Mouse (Mus musculus) urinary bladder, postnatal 4 days (tissue): ENCODE results near the gene Snx29.

Experiments
- DNase-seq, 2 experiments: peaks; one replicate each; pipeline ENCODE4 v3.0.0; 2021 to 2022; ENCODE audit warnings: low spot score in 2 of 2

The Snx29 gene

GRCm38 (mm10) chr16:11729815-11730214, 407.1 kb downstream of the Snx29 start:
- DNase-seq, result peak in 1 of 2 experiments; percentile 35

GRCm38 (mm10) chr16:11731014-11731535, 408.4 kb downstream of the Snx29 start:
- DNase-seq, result peak in 1 of 2 experiments; percentile 50

GRCm38 (mm10) chr16:11738341-11738740, 415.6 kb downstream of the Snx29 start:
- DNase-seq, result peak in 1 of 2 experiments; percentile 56

GRCm38 (mm10) chr16:11741951-11742350, 419.2 kb downstream of the Snx29 start:
- DNase-seq, result peak in 1 of 2 experiments; percentile 2

DNA sequence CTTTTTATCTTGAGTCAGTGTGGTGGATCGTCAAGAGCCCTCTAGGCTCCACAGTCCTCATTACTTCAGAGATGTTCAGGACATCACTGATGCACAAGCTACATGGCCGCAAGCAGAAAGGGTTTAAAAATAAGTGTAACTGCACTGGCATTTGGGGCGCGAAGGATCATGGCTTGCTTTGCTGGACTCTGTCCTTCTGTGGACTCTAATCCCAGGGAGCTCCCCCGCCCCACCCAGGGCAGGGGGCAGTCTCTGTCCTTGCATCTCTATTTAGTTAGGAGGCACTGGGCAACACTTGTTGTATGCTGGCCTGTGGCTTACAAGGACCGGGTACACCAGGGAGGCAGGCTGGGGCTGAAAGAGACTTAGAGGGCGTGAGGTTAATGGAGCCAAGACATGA, 419.6 kb downstream of the Snx29 start:
- peak in 1 of 2 experiments; percentile 51 for DNase-seq

GRCm38 (mm10) chr16:11743013-11743412, 420.3 kb downstream of the Snx29 start:
- DNase-seq, result peak in 1 of 2 experiments; percentile 29

DNA sequence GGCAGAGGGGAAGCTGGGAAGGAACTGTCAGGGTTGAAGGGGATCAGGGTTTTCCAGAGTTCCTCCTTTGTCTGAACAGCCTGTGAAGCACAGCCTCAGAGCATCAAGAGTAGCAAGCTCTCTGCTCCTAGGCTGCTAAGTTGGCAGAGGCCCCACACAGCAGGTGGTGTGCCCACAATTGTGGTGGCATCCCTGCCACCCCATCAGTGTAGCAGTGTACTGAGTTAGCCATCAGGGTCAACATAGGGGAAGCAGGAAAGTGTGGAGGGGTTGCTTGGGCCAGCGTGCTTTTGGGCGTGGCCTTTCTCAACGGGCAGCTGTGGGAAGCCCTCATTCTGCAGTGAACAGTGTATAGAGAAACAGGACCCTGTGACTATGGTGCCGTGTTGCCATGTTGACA, 421.0 kb downstream of the Snx29 start:
- DNase-seq, result peak in 1 of 2 experiments; percentile 48

DNA sequence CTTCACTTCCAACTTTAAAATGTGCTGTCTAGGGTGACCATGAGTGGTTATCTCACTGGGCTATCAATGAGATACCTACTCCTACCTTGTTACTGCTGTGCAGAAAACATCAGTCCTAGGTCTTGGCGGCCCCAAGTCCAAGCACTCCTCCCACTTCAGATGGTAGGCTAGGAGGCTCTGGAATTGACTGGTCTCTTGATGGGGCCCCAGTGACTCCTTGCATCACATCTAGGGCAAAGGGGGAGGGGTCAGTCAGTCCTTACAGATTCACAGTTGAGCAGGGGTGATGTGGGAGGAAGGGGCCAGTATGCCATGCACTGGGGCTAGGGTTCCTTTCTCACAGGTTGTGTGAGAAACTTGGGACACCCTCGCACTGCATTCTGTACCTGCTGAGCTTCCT, 423.3 kb downstream of the Snx29 start:
- peak in 1 of 2 experiments; percentile 9 for DNase-seq

GRCm38 (mm10) chr16:11747867-11748266, 425.2 kb downstream of the Snx29 start:
- DNase-seq, result peak in 1 of 2 experiments; percentile 20

DNA sequence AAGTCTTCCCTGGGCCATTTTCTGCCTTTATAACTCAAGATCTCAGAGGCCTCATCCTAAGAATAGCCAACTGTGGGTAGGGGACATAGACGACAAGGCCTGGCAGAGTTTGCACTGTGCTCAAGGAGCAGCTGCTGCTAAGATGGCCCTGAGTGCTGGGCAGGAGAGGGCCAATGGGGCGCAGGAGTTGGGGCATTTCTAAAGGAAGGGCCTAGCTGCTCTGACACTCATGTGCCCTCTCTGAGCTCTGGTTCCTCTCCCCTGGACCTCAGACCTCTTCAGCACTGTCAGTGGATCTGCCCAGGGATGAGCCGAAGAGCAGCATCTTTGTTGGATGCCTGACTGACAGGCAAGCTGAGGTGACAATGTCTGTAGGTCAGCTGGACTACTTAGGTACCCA, 426.4 kb downstream of the Snx29 start:
- DNase-seq, result peak in 1 of 2 experiments; percentile 40

GRCm38 (mm10) chr16:11750605-11751004, 427.9 kb downstream of the Snx29 start:
- peak in 1 of 2 experiments; percentile 33 for DNase-seq

GRCm38 (mm10) chr16:11752557-11752956, 429.8 kb downstream of the Snx29 start:
- DNase-seq, result peak in 1 of 2 experiments; percentile 40

DNA sequence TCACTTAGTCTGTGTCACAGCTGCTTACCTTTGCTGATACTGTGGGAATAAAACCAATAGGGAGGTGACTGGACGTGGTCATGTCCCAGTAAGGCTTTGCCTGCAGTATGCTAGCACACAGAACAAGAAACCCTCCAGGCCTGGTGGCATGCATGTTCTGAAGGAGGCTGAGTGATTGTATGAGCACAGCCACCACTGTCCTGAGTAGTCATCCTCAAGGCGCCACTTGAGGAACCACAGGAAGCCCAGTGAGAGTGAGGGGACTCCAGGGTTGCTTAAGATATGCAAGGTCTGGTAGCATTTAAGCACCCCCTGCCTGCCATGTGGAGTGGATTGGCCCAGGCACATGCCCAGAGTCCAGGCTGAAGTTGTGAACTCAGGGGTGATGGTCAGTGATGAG, 430.8 kb downstream of the Snx29 start:
- DNase-seq, result peak in 1 of 2 experiments; percentile 53

DNA sequence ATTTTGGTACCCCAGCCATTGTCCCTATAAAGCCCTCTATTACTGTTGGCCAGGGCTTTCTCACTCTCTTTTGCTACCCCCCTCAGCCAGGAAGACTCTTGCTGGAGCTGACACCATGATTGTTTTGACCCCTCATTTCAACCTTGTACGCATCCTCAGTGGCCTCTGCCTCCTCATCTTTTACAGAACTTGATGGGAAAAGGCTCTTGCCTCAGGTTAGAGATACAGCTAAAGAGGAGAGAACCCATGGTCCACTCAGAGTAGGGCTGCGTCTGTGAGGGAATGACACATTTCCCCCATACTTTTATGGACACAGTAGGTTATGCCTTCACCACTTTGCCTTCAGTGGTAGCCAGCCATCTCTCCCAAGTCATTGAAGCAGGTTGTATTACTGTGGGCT, 431.4 kb downstream of the Snx29 start:
- DNase-seq, result peak in 1 of 2 experiments; percentile 32

DNA sequence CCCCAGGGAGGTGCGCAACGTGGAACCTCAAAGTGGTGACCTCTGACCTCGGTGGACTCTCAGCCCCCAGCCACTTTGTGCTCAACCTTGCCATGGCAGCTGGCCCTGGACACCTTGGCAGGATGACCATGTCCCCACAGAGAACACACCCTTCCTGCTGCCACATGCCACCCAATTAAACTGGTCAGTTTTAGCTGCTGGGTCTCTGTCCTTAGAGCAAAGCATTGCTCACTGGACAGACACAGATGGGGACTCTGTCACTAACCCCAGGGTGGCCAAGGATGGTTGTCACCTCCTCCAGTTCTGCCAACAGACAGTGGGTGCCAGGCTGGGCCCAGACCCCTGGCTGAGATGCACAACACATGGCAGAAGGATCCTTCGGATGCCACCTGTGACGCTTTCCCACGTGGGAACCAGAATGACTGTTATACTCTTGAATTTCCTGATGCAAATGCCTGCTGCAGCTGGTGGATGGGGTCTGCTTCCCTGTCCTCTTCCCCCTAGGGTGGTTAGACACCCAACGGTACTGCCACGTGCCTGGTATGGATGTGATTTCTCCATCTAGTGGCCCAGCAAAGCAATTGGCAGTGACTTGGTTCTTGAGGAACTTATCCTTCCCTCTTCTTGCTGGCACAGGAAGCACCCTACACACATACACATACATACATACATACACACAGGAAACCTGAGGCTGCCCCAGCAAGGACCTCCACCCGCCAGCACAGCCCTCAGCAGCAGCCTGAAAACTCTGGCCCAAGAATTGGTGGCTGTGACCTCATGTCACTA, 432.8 kb downstream of the Snx29 start:
- DNase-seq, result peak in 1 of 2 experiments; percentile 57

GRCm38 (mm10) chr16:11756598-11757245, 434.0 kb downstream of the Snx29 start:
- peak in 1 of 2 experiments; percentile 38 for DNase-seq

- peak in 1 of 2 experiments; percentile 57 for DNase-seq
Observed at GRCm38 (mm10) chr16:11757471-11757870, 434.8 kb downstream of the Snx29 start.

- no peak for DNase-seq
Observed at GRCm38 (mm10) chr16:11757951-11758350, 435.2 kb downstream of the Snx29 start.

GRCm38 (mm10) chr16:11772318-11772717, 449.6 kb downstream of the Snx29 start:
- no peak for DNase-seq

DNA sequence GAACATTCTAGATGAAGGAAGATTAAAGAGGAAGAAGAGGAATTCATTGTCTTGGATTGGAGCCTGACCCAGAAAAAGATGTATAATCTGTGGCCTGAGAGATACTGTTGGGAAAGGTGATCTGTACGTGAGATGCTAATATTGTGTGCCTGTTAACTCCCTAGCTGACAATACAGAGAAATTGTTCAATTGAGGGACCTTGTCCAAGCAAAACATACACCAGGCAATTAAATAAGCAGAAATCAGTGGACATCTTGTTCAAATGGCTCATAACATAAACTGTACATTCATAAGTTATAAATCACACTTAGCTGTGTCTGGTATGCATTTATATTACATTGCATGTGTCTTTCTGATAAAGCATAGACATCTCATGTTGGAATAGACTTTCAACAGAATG, 451.6 kb downstream of the Snx29 start:
- DNase-seq, result no peak

- DNase-seq, result no peak
Observed at GRCm38 (mm10) chr16:11776528-11776927, 453.8 kb downstream of the Snx29 start.

DNA sequence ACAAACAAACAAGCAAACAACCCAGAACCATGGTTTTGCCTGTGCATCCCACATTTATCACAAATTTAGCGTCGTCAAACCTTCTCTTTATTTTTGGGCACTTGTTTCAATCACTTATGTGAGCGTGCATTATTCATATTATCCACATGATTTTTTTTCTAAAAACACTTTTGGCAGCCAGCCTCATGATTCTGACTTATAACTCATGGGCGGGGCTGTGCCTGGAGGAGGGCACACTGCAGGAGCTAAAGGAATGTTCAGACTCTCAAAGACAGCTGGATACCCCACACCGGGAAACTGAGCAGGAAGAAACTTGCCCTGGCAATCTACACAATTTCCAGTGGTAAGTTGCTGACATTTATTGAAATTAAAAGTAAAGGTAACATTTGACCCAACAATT, 455.5 kb downstream of the Snx29 start:
- no peak for DNase-seq
